21 mouse cellular contexts compared by ENCODE assay signal in genomic region chr2:57497933-57498332, GRCm38 (mm10).
DNase-seq lines count a peak whose midpoint lies in the region; ATAC-seq and TF ChIP-seq lines count a peak whose summit lies in the region.
"Had no signal": no experiment of that assay in that cellular context is flagged by ENCODE, and none has a peak within 500 bp of the region (broad histone marks: within the 10 kb centered on the region; RNA-seq: fewer than 3 reads in every experiment).

No protein-coding gene starts in this region.

- no peaks in the 10 kb centered on the region for H3K9me3 ChIP-seq in heart, postnatal 0 days (replicated peaks; ENCODE audit: control insufficient read depth, low read length)
- no peaks in the 10 kb centered on the region for H3K9me3 ChIP-seq in limb, embryonic 12.5 days
- H3K9me3 ChIP-seq in limb, embryonic 10.5 days (replicated peaks), result no peaks in the 10 kb centered on the region
- H3K9me3 ChIP-seq: embryonic facial prominence, embryonic 15.5 days; forebrain, embryonic 10.5 days; G1E; heart, embryonic 12.5 days had no signal

- H3K27ac ChIP-seq in heart, postnatal 0 days (ENCODE audit: low read depth), result no peak overlapping the region
- H3K27ac ChIP-seq in limb, embryonic 12.5 days, result no peak overlapping the region
- H3K27ac ChIP-seq in limb, embryonic 10.5 days, result no peak overlapping the region
- H3K27ac ChIP-seq: embryonic facial prominence, embryonic 15.5 days; forebrain, embryonic 10.5 days; gastrocnemius, adult 2 months had no signal

- no peak overlapping the region for H3K4me3 ChIP-seq in heart, postnatal 0 days (ENCODE audit: low read depth, low read length)
- H3K4me3 ChIP-seq in limb, embryonic 12.5 days (replicated peaks), result no peak overlapping the region
- no peak overlapping the region for H3K4me3 ChIP-seq in limb, embryonic 10.5 days
- H3K4me3 ChIP-seq: embryonic facial prominence, embryonic 15.5 days; erythroblast, embryonic 14.5 days; forebrain, embryonic 10.5 days; gastrocnemius, adult 2 months; heart, embryonic 12.5 days had no signal

- no peaks in the 10 kb centered on the region for H3K36me3 ChIP-seq in heart, postnatal 0 days (replicated peaks; ENCODE audit: control insufficient read depth, insufficient read depth, low read length)
- H3K36me3 ChIP-seq in limb, embryonic 12.5 days, result no peaks in the 10 kb centered on the region
- no peaks in the 10 kb centered on the region for H3K36me3 ChIP-seq in limb, embryonic 10.5 days
- H3K36me3 ChIP-seq: embryonic facial prominence, embryonic 15.5 days; forebrain, embryonic 10.5 days; G1E; heart, embryonic 12.5 days had no signal

- H3K4me1 ChIP-seq in heart, postnatal 0 days (ENCODE audit: control insufficient read depth, insufficient read depth), result no peaks in the 10 kb centered on the region
- H3K4me1 ChIP-seq in limb, embryonic 12.5 days (replicated peaks), result peaks cover 5% of the 10 kb centered on the region; the same call in 1 of the 2 replicates
- no peaks in the 10 kb centered on the region for H3K4me1 ChIP-seq in limb, embryonic 10.5 days
- H3K4me1 ChIP-seq: embryonic facial prominence, embryonic 15.5 days; heart, embryonic 12.5 days had no signal

- TF ChIP-seq EP300 in heart, postnatal 0 days (IDR thresholded peaks at IDR 0.05; ENCODE audit: low read depth), result no peak

- H3K4me2 ChIP-seq in heart, postnatal 0 days (ENCODE audit: low read depth, low read length), result no peak overlapping the region
- H3K4me2 ChIP-seq in limb, embryonic 12.5 days, result no peak overlapping the region
- H3K4me2 ChIP-seq: embryonic facial prominence, embryonic 15.5 days; heart, embryonic 12.5 days had no signal

- WGBS in heart, postnatal 0 days, result 58% methylated on average over 1 of the region's 1 CpGs
- 68% methylated on average over 1 of the region's 1 CpGs for WGBS in limb, embryonic 12.5 days
- 78% methylated on average over 1 of the region's 1 CpGs for WGBS in limb, embryonic 10.5 days

- no peak for TF ChIP-seq POLR2A in brain, embryonic 14.5 days (IDR thresholded peaks at IDR 0.05; ENCODE audit: borderline replicate concordance, extremely low read depth, insufficient read depth, insufficient read length, poor library complexity, severe bottlenecking)

- no peak for DNase-seq in heart, postnatal 0 days (ENCODE audit: low spot score)
- DNase-seq in heart, adult 18-20 months, result no peak
- DNase-seq in limb, embryonic 10.5 days (ENCODE audit: low spot score), result no peak
- no peak for DNase-seq in brain, embryonic 14.5 days (ENCODE audit: low read depth)
- DNase-seq in Muller cell, postnatal 12 days (ENCODE audit: inconsistent ontology term), result no peak
- no peak for DNase-seq in spleen, adult 12 weeks (ENCODE audit: low spot score)
- DNase-seq: adrenal gland, postnatal 10 days; cerebellum, adult 11-12 months; cerebellum, adult 9-10 months; embryo, embryonic 11 days; gastrocnemius, adult 2 months; gastrocnemius, postnatal 36 days; heart, postnatal 36 days had no signal

- H3K9ac ChIP-seq in heart, postnatal 0 days (replicated peaks; ENCODE audit: low read depth, low read length), result no peak overlapping the region
- no peak overlapping the region for H3K9ac ChIP-seq in limb, embryonic 12.5 days (replicated peaks)
- H3K9ac ChIP-seq: embryonic facial prominence, embryonic 15.5 days; heart, embryonic 12.5 days had no signal

- TF ChIP-seq CTCF in heart, postnatal 0 days (IDR thresholded peaks at IDR 0.05; ENCODE audit: low read depth), result peak; percentile 14; the same call in 1 of the 2 replicates
- 0 out of 2 replicates have a peak, but pooled peaks have one; percentile 20 for TF ChIP-seq CTCF in brain, embryonic 14.5 days (IDR thresholded peaks at IDR 0.05; ENCODE audit: borderline replicate concordance, extremely low read depth, insufficient read depth, insufficient read length)

- no peaks in the 10 kb centered on the region for H3K27me3 ChIP-seq in heart, postnatal 0 days (ENCODE audit: control insufficient read depth, insufficient read depth, low read length)
- H3K27me3 ChIP-seq in limb, embryonic 12.5 days, result no peaks in the 10 kb centered on the region
- H3K27me3 ChIP-seq in limb, embryonic 10.5 days (ENCODE audit: low read depth, poor library complexity, severe bottlenecking), result no peaks in the 10 kb centered on the region
- H3K27me3 ChIP-seq: embryonic facial prominence, embryonic 15.5 days; heart, embryonic 12.5 days had no signal

- no peak for ATAC-seq in heart, postnatal 0 days (ENCODE audit: insufficient read depth, low read depth)
- ATAC-seq in limb, embryonic 12.5 days (ENCODE audit: insufficient number of reproducible peaks, insufficient read depth, low FRiP score, low TSS enrichment, low read depth), result 0 out of 2 replicates have a peak, but pooled peaks have one; percentile 57
- ATAC-seq: forebrain, embryonic 14.5 days; hindbrain, embryonic 16.5 days had no signal
